Mouse (Mus musculus) 3134 (cell line): ENCODE measurements around the gene Bola1.
"Not testable (repeated sequence)": the region's sequence is repeated elsewhere in the genome, so short reads cannot be mapped to it uniquely, and the experiment has no call there.

Experiments
- DNase-seq: peaks from one replicate; pipeline ENCODE4 v3.0.0-alpha.2; 2011; ENCODE audit warnings: low spot score; ENCODE audit not compliant: insufficient read length; ENCODE audit errors: extremely low read depth

Gene Bola1

GRCm38 (mm10) chr3:96230404-96230803, 10.9 kb upstream of the Bola1 start:
- no peak for DNase-seq

- DNase-seq, result no peak
Observed at GRCm38 (mm10) chr3:96228828-96229227, 9.3 kb upstream of the Bola1 start.

- peak; percentile 75 for DNase-seq
Observed at GRCm38 (mm10) chr3:96226695-96227648, 7.5 kb upstream of the Bola1 start.

- DNase-seq, result no peak
Observed at GRCm38 (mm10) chr3:96225421-96225820, 5.9 kb upstream of the Bola1 start.

GRCm38 (mm10) chr3:96222774-96223173, 3.3 kb upstream of the Bola1 start:
- no peak for DNase-seq

- DNase-seq, result no peak
Observed at GRCm38 (mm10) chr3:96221640-96222038, 2.1 kb upstream of the Bola1 start.

- DNase-seq, result peak; percentile 94
Observed at GRCm38 (mm10) chr3:96220765-96221639, 1.5 kb upstream of the Bola1 start, which contains the start of the genes Hist2h2ac and Hist2h2be. Gene Hist2h2ac, minus strand, starts transcription at chr3:96220880. Gene Hist2h2be, plus strand, starts transcription at chr3:96221119.

- not testable (repeated sequence) for DNase-seq
Observed at GRCm38 (mm10) chr3:96220131-96220764, 739 bp upstream of the Bola1 start.

- DNase-seq, result no peak
Observed at GRCm38 (mm10) chr3:96219191-96219641, 293 bp downstream of the Bola1 start.

GRCm38 (mm10) chr3:96209242-96209641, 10.3 kb downstream of the Bola1 start:
- no peak for DNase-seq

GRCm38 (mm10) chr3:96207819-96208218, 11.7 kb downstream of the Bola1 start:
- DNase-seq, result no peak

GRCm38 (mm10) chr3:96199731-96200130, 19.8 kb downstream of the Bola1 start:
- DNase-seq, result no peak

- DNase-seq, result not testable (repeated sequence)
Observed at GRCm38 (mm10) chr3:96198601-96199251, 20.8 kb downstream of the Bola1 start.

GRCm38 (mm10) chr3:96198181-96198580, 21.3 kb downstream of the Bola1 start:
- no peak for DNase-seq

GRCm38 (mm10) chr3:96197129-96197749, 22.3 kb downstream of the Bola1 start:
- peak; percentile 75 for DNase-seq

- no peak for DNase-seq
Observed at GRCm38 (mm10) chr3:96196437-96197128, 22.9 kb downstream of the Bola1 start.

GRCm38 (mm10) chr3:96195616-96196313, 23.7 kb downstream of the Bola1 start:
- DNase-seq, result no peak

GRCm38 (mm10) chr3:96194966-96195365, 24.5 kb downstream of the Bola1 start:
- DNase-seq, result no peak
